Mouse (Mus musculus): ENCODE data around the gene Cetn3.

DNA sequence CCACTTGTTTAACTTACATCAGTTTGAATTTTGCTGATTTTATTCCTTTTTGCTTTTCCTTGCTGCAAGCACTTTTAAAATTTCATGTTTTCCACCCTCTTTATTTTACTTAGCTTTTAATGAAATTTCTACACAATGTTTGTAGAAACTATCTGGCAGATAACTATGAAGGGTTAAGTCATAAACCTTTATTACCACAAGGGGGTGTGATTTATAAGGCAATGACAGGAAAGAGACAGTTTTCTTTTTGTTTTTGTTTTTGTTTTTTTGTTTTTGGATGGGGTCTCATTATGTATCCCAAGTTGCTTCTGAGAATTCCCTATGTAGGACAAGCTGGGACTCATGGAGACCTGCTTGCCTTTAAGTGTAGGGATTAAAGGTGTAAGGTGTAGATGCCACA, 39.9 kb downstream of the Cetn3 start:
- TF ChIP-seq CTCF (conservative IDR thresholded peaks at IDR 0.05; ENCODE audit: low read length), result no peak
- TF ChIP-seq POU5F1 (IDR thresholded peaks at IDR 0.05; ENCODE audit: borderline replicate concordance, low read length), result no peak
- TF ChIP-seq NANOG (IDR thresholded peaks at IDR 0.05; ENCODE audit: borderline replicate concordance, low read length), result no peak

All from E14TG2a.4 (cell line).